Mouse (Mus musculus): ENCODE data around the gene Gm49345.
"Not testable (repeated sequence)": the region's sequence is repeated elsewhere in the genome, so short reads cannot be mapped to it uniquely, and the experiment has no call there.

The Gm49345 gene

DNA sequence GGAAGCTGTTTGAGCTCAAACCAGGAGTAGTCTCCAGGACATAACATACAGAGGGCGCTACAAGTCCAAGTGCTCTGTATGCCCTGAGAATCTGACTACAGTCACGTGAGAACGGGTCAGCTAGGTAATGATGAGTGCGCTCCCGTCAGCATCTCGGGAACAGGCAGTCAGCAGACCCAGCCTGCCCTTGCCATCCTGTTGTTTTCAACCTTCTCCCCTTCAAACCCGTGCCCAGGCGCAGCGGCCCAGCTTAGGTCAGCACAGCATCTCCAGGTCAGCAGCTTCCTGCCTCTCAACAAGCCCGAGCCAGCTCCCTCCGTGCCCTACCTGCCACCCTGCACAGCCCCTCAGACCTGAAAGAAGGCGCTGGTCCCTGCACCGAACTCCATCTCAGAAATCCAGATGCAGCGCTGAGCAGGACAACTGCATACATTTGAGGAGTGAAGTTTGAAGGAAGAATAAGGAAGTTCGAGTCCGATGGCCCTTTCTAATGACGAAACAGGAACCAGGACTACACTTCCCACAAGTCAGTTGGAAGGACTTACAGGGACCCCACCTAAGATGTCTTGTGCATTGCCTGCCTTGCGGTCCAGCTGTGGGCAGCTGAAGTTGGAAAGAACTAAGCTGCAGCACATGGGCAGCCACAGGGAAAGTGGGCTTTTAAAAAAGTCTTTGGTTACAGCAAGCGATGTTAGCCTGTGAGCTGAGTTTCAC lies at the start of gene Gm49345, which contains the start of gene Zfp729a:
Gm49345 (minus strand) TSS at position 476 of the 714 bp plus-strand sequence.
Zfp729a (minus strand) TSS at position 498 of the 714 bp plus-strand sequence.
- peak; percentile 92 for DNase-seq (ENCODE audit: low read depth, low spot score)

- DNase-seq (ENCODE audit: low read depth, low spot score): no peak
Measured at GRCm38 (mm10) chr13:67686971-67687370, 49.4 kb upstream of the Gm49345 start, which contains the start of gene Zfp738. Gene Zfp738 (minus strand): TSS chr13:67687071.

DNA sequence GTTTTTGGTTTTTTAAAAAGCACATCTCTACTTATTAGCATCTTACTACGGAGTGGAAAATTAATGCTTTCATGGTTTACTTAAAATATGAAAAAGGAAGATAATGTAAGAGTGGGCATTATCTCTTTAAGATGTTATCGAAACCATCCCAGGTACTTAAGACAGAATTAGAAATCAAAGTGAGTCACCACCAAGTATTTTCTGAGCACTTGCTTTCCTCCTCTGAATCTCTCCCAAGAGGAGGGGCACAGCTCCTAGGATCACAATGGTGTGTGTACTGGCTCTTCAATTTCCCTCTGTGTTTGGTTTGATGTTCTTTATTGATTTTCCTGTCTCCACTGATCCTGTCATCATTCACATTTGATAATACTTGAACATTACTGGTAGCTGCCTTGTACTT lies 46.3 kb upstream of the Gm49345 start:
- DNase-seq (ENCODE audit: low read depth, low spot score): not testable (repeated sequence)

DNA sequence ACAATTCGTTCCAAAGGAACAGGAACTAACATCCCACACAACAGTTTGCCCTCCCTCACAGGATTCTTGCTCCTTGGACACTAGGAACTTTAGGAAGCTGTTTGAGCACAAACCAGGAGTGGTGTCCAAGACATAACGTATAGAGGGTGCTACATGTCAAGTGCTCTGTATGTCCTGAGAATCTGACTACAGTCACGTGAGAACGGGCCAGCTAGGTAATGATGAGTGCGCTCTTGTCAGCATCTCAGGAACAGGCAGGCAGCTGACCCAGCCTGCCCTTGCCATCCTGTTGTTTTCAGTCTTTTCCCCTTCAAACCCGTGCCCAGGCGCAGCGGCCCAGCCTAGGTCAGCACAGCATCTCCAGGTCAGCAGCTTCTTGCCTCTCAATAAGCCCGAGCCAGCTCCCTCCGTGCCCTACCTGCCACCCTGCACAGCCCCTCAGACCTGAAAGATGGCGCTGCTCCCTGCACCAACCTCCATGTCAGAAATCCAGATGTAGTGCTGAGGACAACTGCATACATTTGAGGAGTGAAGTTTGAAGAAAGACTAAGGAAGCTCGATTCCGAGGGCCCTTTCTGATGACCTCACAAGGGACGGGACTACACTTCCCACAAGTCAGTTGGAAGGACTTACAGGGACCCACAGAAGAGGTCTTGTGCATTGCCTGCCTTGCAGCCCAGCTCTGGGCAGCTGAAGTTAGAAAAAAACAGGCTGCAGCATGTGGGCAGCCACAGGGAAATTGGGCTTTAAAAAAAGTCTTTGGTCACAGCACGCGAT lies 45.6 kb upstream of the Gm49345 start:
- DNase-seq (ENCODE audit: low read depth, low spot score): peak; percentile 94

GRCm38 (mm10) chr13:67674902-67675301 lies 37.3 kb upstream of the Gm49345 start:
- no peak for DNase-seq (ENCODE audit: low read depth, low spot score)

DNA sequence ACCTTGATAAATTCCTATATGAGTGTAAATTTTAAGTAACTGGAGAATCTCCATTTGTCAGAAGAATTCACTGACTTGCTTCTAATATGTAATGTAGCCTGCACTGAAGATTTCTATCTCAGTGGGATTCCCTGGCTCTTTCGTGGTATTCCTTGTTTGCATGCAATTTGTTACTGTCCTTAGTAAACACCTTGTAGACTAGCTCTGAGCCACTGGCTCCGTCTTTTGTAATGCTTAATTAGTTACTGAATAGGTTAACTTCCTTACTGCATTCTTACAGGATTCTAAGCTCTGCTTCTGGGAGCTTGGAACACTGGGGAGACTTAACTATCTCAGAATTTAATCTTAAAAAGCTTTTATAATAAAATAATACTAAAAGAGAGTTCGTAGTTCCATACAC lies 14.9 kb upstream of the Gm49345 start:
- DNase-seq (ENCODE audit: low read depth, low spot score): peak; percentile 61

DNA sequence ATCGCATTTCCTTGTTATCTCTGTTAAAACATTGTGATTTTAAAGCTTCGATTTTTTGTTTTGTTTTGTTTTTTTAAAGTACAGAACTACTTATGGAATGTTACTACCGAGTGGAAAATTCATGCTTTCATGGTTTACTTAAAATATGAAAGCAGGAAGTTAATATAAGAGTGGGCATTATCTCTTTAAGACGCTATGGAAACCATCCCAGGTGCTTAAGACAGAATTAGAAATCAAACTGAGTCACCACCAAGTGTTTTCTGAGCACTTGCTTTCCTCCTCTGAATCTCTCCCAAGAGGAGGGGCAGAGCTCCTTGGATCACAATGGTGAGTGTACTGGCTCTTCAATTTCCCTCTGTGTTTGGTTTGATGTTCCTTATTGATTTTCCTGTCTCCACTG lies 27.5 kb downstream of the Gm49345 start:
- no peak for DNase-seq (ENCODE audit: low read depth, low spot score)

DNA sequence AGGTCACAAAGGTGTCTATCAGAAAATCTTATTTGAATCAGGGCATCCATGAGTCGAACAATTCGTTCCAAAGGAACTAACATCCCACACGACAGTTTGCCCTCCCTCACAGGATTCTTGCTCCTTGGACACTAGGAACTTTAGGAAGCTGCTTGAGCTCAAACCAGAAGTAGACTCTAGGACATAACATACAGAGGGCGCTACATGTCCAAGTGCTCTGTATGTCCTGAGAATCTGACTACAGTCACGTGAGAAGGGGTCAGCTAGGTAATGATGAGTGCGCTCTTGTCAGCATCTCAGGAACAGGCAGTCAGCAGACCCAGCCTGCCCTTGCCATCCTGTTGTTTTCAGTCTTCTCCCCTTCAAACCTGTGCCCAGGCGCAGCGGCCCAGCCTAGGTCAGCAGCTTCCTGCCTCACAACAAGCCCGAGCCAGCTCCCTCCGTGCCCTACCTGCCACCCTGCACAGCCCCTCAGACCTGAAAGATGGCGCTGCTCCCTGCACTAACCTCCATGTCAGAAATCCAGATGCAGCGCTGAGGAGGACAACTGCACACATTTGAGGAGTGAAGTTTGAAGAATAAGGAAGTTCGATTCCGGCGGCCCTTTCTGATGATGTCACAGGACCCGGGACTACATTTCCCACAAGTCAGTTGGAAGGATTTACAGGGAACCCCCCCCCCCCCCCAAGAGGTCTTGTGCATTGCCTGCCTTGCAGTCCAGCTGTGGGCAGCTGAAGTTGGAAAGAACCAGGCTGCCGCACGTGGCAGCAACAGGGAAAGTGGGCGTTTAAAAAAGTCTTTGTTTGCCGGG lies 28.3 kb downstream of the Gm49345 start, which contains the start of gene Zfp729b:
Zfp729b (minus strand) TSS at position 642 of the 811 bp plus-strand sequence.
- peak; percentile 85 for DNase-seq (ENCODE audit: low read depth, low spot score)

- peak; percentile 38 for DNase-seq (ENCODE audit: low read depth, low spot score)
Measured at GRCm38 (mm10) chr13:67572591-67573189, 64.9 kb downstream of the Gm49345 start.

GRCm38 (mm10) chr13:67553730-67554129 lies 83.8 kb downstream of the Gm49345 start, which contains the start of gene Zfp748:
Gene Zfp748 (minus strand): TSS chr13:67553830.
- DNase-seq (ENCODE audit: low read depth, low spot score): no peak

GRCm38 (mm10) chr13:67552505-67553346 lies 84.8 kb downstream of the Gm49345 start:
- peak; percentile 94 for DNase-seq (ENCODE audit: low read depth, low spot score)

- peak; percentile 44 for DNase-seq (ENCODE audit: low read depth, low spot score)
Measured at GRCm38 (mm10) chr13:67545941-67546340, 91.6 kb downstream of the Gm49345 start.
